Mouse (Mus musculus): Measurements from ENCODE around the gene Tgm5.
A peak's percentile ranks its signal among the peaks of the same experiment; 100 is the strongest.
"Not testable (repeated sequence)": the region's sequence is repeated elsewhere in the genome, so short reads cannot be mapped to it uniquely, and the experiment has no call there.

Gene Tgm5

DNA sequence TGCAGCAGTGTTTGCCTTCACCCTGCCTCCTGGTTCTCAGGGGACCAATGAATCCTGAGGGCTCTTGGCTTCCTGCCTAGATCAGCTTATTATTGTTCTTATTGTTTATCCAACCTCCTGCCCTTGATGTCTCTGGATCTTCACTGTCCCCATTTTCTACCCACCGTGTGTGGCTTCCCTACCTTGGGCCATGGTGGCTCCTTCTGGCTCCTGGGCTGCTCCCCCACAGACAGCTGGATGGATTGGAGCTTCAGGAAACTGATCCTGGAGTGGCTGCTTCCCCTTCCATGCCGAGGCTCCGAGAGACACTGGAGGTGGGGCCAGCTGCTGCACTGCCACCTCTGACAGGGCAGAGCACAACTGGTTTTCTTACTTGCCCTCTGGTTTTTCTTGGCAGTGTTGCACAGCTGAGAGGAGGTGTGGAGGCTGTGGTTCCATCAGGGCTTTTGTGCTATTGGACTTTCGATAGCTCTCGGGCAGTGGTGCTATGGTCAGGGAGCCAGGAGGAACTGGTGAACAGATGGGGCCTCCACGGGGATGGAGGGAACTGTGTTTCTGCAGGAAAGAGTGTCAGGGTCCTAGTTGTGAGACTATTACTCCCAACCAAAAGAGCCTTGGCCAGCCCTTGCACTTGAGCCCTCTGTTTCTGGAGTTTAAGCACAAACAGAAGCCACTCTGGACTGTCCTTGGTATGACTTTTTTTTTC lies at the start of gene Tgm5:
Tgm5 (minus strand) TSS at position 362 of the 706 bp plus-strand sequence.
- no peak for DNase-seq (ENCODE audit: low spot score in 2 of 2)

DNA sequence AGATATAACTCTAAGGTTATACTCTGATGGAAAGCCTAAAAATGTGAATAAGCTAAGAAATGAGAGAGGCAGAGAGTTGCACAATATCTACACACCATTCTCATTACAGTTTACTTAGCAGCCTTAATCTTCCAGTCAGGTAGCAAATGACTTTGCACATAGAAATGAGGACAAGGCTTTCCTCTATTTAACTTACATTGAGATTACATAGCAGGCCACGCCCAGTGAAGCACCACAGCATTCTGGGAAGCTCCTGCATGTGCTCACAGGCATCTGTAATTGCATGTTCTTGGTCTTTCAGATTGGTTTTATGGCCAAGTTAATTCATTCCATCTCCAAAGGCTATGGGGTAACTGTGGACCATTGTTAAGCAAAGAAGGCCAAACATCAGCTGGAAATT lies 47.2 kb upstream of the Tgm5 start:
- no peak for DNase-seq (ENCODE audit: low spot score in 2 of 2)

DNA sequence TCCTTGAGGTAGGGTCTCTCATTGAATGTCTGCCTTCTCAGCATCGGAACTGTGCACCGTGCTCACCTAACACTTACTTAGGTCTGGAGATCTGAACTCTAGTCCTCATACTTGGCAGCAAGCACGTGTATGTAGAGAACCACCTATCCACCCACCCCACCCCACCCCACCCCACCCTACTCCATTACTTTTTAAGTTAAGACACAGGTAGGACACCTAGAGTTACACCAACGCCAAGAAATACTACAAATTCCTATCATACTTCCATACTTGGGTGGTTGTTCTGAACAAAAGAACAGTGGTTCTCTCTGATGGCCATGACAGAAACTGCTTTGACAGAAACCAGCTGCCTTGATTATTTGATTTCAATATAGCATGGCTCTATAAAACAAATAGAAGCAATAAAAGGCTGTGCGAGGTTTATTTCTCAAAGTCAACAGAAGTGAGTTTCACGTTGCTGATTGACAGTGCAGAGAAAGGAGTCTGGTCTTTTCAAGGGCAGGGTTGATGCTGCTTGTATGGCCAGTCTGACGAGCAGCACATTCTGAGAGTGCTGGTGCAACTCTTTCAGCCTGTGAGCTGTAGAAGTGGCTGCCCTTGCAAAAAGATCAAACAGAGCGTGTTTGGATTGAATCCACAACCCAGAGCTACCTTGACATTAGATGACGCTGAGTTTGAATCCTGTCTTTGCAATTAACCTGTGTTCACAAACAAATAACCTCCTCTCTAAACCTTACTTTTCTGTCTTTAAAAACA lies 43.4 kb upstream of the Tgm5 start:
- no peak for DNase-seq (ENCODE audit: low spot score in 2 of 2)

DNA sequence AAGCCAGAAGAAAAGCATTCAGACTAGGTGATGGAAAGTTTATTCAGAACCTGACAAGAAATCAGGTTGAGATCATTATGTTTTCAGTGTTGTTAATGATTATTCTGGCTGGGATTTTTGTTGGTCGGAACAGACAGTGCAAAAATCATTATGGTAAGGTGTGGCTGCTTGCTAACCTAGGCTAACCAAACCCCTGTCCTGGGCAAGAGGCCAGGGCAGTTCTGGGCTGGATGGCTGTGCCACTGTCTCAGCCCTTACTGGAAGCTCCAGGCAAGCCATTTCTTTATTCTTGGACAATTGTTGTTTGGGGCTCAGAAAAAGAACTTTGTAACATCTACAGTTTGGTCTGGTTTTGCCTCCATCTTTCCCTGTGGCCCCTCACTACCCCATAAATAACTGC lies 41.9 kb upstream of the Tgm5 start:
- no peak for DNase-seq (ENCODE audit: low spot score in 2 of 2)

GRCm38 (mm10) chr2:121126302-121126701 lies 40.7 kb upstream of the Tgm5 start:
- not testable (repeated sequence) for DNase-seq (ENCODE audit: low spot score in 2 of 2)

DNA sequence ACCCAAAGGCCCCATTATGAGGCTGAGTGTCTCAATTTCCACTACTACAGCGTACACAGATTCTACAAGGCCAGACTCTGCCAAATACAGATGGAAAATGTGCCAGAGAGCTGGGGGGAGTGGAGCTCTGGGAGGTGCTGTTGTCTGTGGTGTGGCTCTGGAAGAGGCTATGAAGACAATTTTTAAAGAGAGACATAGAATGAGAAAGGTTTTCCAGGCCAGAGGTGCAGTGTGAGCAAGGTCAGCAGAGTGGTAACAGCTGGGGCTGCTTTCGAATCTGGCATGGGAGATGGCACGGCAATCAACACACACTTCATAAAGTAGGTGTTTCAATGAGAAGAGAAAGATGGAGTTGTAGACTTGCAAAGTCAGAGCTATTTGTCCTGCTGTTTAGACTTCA lies 33.6 kb upstream of the Tgm5 start:
- no peak for DNase-seq (ENCODE audit: low spot score in 2 of 2)

DNA sequence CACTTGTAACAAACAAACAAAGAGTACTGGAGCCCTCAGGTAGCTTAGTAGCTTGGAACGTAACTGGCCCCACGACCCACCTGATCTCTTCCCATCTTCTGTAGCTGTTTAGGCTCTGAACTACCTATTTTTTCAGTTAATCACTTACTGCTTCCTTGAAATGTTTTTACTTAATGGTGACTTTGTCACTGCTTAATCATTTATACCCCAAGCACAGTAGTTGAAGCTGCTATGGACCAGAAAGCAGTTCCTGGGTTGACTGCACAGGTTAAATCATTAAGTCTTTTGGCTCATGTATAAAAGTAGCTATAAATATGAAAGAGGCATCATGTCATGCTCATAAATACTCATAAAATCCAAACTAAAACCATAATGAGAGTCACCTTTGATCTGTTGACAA lies 29.8 kb upstream of the Tgm5 start:
- DNase-seq (ENCODE audit: low spot score in 2 of 2): no peak

DNA sequence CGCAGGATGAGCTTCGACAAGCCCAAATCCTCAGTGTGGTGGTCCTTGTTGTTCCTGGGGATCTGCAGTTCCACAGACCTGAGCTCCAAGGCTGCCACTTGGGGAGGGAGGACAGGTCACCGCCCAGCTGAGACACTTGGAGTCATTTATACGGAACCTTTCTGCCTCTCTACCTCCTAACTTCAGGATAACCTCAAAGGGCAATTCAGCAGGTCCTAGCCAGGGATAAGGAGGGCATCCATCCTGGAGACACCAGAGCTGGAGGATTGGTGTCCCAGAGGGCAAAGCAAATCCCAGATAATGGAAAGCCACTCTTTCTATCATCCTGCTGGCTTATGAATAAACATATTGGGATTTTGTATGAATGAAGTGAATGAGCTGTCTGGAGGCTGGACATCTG lies 24.1 kb upstream of the Tgm5 start, which contains the start of gene Tgm7:
Tgm7 (minus strand) TSS at position 101 of the 400 bp plus-strand sequence.
- DNase-seq (ENCODE audit: low spot score in 2 of 2): no peak

- DNase-seq (ENCODE audit: low spot score in 2 of 2): no peak
Measured at GRCm38 (mm10) chr2:121105940-121106339, 20.3 kb upstream of the Tgm5 start.

GRCm38 (mm10) chr2:121102051-121102450 lies 16.4 kb upstream of the Tgm5 start:
- DNase-seq (ENCODE audit: low spot score in 2 of 2): peak; percentile 79 to 84

- DNase-seq (ENCODE audit: low spot score in 2 of 2): no peak
Measured at GRCm38 (mm10) chr2:121089751-121090150, 4.1 kb upstream of the Tgm5 start.

- no peak for DNase-seq (ENCODE audit: low spot score in 2 of 2)
Measured at GRCm38 (mm10) chr2:121088507-121088906, 2.9 kb upstream of the Tgm5 start.

DNA sequence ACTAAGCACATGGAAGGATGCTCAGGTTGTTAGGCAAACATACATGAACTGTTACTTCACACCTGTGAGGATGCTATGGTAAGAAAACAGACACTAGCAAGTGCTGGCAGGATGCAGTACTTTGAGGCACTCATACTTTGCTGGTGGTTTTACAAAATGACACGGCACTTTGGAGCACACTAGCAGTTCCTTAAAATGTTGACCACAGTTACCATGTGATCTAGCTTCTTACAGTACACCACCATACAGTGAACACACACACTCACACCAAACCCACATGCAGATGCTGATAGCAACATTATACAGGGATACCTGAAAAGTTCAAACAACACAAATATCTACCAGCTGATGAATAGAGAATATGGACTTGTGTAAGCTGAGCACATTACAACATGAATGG lies 3.0 kb downstream of the Tgm5 start:
- DNase-seq (ENCODE audit: low spot score in 2 of 2): no peak

GRCm38 (mm10) chr2:121074747-121075146 lies 10.9 kb downstream of the Tgm5 start:
- DNase-seq (ENCODE audit: low spot score in 2 of 2): no peak

- no peak for DNase-seq (ENCODE audit: low spot score in 2 of 2)
Measured at GRCm38 (mm10) chr2:121071871-121072270, 13.8 kb downstream of the Tgm5 start.

DNA sequence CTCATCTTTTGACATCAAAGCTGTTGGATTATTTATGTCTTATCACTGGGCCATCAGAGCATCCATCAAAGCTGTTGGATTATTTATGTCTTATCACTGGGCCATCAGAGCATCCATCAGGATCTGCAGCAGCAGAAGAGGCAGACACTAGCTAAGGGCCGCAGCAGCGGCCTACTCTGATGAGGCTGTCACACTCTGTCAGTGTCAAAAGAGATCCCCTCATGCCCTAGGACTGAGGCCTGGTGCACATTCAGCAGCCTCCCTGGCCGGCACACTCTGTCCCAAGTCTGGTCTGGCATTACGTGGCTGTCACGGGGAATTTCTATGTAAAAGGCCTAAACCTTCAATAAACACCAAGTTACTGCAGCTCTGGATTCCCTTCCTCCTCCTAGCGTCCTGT lies 16.1 kb downstream of the Tgm5 start:
- DNase-seq (ENCODE audit: low spot score in 2 of 2): no peak

GRCm38 (mm10) chr2:121067116-121067515 lies 18.5 kb downstream of the Tgm5 start:
- no peak for DNase-seq (ENCODE audit: low spot score in 2 of 2)

DNA sequence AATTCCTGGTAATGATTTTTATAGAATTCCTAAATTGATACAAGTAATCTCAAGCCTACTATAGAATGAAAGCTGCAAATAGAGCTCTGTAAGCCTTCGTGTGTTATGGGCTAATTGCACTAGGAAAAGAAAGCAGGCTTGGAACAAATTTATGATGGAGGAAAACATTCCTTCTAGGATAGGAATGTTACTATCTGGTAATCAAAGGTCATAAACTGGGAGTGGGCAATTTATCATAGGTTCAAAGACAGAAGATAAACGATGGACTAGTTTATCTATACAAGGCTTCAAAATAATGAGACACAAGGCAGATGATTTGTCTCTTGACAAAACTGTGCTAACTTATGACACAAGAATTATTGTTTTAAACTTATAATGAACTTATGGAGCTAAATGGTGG lies 24.3 kb downstream of the Tgm5 start:
- no peak for DNase-seq (ENCODE audit: low spot score in 2 of 2)

- no peak for DNase-seq (ENCODE audit: low spot score in 2 of 2)
Measured at GRCm38 (mm10) chr2:121057997-121058396, 27.6 kb downstream of the Tgm5 start.

DNA sequence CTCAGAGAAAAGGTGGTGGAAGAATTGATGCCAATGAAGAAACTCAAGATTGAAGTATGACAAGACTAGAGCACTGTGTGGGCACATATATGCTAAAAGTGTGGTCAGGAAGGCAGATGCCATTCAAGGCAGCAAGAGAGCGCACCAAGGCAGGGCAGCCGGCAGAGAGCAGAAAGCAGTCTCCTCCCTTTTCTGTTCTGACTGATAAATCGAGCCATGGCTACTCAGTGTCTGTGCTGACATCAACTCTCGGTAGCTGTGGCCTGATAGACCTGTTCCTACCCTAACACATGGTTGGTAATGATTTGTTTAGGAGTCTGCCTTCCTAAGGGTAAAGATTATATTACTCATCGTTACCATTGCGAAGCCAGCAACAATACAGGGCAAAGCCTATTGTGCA lies 29.7 kb downstream of the Tgm5 start:
- no peak for DNase-seq (ENCODE audit: low spot score in 2 of 2)

DNA sequence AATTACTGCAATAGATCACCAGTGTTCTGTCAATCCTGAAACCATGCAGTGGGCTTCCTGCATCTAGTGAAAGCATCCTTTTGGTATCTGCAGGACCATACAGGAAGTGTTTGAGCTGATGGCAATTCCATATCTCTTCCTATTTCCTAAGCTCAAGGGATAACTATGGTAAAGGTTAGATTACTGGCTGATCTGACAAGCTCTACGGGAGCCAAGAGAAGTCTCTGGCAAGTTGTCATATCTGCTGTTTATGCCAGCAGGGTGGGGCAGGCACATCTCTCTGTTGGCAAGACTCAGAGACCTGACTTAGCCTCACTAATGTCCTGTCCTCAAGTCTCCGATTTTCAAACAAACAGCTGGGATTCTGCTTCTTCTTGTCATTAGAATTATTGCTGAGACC lies 31.6 kb downstream of the Tgm5 start:
- DNase-seq (ENCODE audit: low spot score in 2 of 2): no peak

GRCm38 (mm10) chr2:121052176-121052575 lies 33.5 kb downstream of the Tgm5 start:
- no peak for DNase-seq (ENCODE audit: low spot score in 2 of 2)

DNA sequence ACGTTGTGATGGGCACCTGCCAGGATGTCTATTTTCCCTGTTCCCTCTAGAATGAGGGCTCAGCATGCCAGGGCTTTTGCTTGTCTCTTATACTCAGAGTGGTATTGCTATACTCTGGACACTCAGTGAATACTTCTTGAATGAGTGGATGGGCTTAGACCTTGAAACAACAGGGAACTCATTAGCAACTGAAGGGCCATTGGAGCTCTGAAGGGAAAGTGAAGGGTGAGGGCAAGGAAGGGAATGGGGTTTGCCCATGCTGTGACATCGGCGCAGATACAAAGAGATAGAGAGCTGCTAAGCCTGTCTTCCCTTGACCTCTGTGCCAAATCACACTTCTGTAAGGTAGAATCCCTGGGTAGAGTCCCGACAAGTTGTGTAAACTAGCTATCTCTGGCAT lies 40.0 kb downstream of the Tgm5 start:
- no peak for DNase-seq (ENCODE audit: low spot score in 2 of 2)

Measured in right cerebral cortex, postnatal 10 days (tissue).